Mouse (Mus musculus) R1 (cell line): ENCODE measurements around the gene Thbs4.
"Not testable (repeated sequence)": the region's sequence is repeated elsewhere in the genome, so short reads cannot be mapped to it uniquely, and the experiment has no call there.

Experiments
- DNase-seq: peaks from one replicate; pipeline ENCODE4 v3.0.0-alpha.2; 2018; ENCODE audit warnings: low read depth, low spot score

The Thbs4 gene

GRCm38 (mm10) chr13:92794462-92795214 lies at the start of gene Thbs4:
Thbs4 (minus strand) TSS chr13:92794818.
- DNase-seq, result no peak

DNA sequence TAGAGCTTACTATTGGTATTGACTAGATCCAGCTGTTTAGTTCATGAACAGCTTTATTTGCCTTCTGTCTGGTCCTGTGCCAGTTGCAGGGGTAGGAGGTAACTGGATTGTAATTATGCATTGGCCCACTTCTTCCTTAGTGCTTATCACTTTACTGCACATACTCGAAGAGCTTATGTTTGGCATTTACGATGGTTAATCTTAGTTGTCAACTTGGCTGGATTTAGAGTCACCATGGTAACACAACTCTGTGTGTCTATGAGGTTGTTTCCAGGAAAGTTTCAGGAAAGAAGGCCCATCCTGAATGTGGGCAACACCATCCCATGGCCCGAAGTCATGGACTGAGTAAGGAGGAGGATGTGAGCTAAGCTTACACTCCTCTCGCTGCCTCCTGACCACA lies 38.5 kb upstream of the Thbs4 start:
- no peak for DNase-seq

- no peak for DNase-seq
Observed at GRCm38 (mm10) chr13:92828820-92829219, 34.2 kb upstream of the Thbs4 start.

- DNase-seq, result no peak
Observed at GRCm38 (mm10) chr13:92817357-92817756, 22.7 kb upstream of the Thbs4 start.

DNA sequence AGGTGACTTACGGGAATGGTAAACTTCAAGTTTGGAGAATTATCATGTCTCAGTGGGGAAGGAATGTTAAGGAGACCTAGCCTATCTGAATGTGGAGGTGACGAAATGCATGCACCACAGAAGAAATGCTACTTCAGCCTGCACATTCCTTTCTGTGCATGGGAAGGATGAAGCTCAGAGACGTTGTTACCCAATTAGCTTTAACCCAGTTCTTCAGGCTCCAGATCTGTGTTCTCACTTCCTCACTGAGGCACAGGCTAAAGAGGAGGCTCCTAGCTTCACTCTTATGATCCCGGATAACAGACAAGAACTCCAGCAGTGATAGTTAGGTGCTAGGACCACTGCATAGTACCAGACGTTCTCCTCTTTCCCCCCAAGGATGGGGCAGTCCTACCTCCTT lies 21.7 kb upstream of the Thbs4 start:
- no peak for DNase-seq

GRCm38 (mm10) chr13:92810592-92810991 lies 16.0 kb upstream of the Thbs4 start:
- DNase-seq, result not testable (repeated sequence)

DNA sequence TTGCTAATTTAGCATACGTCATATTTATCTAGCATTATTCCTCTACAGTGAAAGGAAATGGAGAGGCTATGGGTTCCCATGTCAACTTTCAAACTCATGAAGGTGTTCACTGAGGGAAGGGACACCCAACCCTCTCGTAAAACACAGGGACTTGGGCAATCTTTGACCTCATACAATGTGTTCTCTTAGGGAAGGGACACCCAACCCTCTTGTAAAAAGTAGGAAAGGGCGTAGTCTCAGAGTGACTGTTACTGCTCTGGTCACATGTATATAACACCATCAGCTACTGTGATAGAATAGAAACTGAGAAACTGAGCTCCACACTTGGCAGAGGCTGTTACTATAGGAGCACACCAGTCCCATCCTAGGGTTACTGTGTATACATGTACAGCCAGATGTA lies 13.2 kb upstream of the Thbs4 start:
- no peak for DNase-seq

DNA sequence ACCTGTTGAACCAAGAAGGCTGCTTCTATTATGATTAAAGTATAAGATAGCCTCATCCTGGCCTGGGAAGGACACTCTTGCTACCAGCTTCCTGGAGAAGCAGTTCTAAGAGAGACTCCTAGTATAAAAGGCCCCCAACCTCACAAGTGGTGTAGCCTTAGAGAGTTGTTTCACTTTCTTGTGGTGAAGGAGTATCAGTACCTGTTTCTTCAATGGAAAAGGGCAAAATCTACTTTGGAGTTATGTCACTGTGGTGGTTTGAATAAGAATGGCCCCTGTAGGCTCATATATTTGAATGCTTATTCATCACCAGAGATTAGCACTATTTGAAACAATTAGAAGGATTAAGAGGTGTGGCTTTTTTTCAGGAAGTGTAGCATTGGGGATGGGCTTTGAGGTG lies 12.2 kb upstream of the Thbs4 start:
- no peak for DNase-seq

DNA sequence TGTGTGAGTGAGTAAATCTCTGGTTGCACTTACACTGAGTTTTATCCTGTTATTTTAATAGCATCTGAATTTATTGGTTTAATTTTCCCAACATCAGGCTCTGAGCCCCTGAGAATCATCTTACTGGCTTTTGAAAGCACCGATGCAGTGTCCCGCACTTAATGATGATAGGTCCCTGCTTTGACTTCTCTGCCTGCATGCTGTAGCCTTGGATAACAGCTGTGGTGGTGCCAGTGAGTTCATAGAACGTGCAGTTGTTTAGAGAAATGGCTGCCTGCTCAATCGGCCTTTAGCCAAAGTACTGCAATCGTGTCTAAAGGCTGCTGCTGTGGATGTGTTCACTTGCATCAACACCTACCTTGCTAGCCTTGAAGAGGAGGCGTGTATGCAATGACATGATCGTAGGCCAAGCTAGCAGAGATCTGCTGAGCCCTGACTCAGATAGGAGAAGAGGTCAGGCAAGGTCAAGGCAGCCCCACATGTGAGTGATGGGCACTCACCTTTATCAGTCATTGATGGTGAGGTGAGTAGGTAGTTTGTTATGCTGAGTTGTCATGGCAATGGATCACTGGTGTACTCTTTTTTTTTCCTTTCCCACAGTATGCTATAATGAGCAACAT lies 4.8 kb upstream of the Thbs4 start:
- no peak for DNase-seq

- no peak for DNase-seq
Observed at GRCm38 (mm10) chr13:92798830-92799229, 4.2 kb upstream of the Thbs4 start.

DNA sequence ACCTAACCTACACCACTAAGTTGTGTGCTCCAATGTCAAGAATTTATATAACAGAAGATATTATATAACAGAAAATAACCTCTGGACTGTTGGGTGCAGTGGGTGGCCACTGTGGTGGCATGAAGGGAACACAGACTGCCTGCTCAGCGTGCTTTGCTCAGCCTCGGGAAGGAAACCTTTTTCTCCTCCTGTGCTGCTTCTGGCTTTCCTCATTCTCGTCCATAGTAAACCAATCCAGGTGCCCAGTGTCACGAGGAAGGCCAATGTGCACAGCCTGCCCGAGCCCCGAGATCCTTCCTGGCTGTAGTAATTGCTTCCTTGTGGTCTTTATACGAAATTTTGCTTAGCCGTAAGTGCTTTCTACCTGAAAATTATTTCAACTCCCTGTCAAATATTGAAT lies 982 bp downstream of the Thbs4 start:
- DNase-seq, result no peak

- no peak for DNase-seq
Observed at GRCm38 (mm10) chr13:92791474-92791873, 3.1 kb downstream of the Thbs4 start.

GRCm38 (mm10) chr13:92784311-92784710 lies 10.3 kb downstream of the Thbs4 start:
- no peak for DNase-seq

GRCm38 (mm10) chr13:92783551-92783950 lies 11.1 kb downstream of the Thbs4 start:
- DNase-seq, result no peak

DNA sequence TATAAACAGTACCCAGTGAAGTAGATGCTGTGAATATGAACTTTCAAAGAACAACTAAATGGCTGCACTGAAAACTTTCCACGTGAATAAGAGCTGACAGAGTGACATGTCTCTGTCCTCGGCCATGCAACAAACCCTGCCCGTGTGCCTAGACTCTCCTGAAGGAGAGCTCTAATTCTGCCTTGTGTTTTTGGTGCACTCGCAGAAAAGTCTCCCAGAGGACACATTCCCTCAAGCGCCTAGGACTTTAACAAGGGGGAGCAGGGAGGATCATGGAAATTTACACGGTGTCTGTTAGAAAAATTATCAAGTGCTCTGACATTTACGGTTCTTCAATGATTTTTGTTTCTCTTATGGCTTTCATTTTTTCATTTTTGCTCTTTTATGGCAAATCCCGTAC lies 13.7 kb downstream of the Thbs4 start:
- DNase-seq, result no peak

DNA sequence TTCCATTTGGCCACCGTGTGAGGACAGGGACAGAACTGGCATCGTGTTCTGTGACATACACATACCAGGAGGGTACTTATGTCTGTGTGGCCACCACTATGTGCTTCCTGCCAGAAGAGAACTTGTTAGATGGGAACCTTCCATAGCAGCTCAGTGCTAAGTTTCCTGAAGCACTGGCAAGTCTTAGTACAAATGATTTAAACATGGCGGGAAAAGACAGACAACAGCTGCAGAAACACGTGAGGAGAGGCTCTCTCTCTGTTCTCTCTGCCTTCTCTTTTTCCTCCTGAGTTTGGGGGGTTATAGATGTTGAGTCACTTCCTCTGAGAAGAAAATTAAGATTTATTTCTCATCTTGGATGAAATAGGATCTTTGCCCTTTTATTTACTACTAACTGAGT lies 14.5 kb downstream of the Thbs4 start:
- DNase-seq, result no peak

GRCm38 (mm10) chr13:92778642-92779041 lies 16.0 kb downstream of the Thbs4 start:
- no peak for DNase-seq

DNA sequence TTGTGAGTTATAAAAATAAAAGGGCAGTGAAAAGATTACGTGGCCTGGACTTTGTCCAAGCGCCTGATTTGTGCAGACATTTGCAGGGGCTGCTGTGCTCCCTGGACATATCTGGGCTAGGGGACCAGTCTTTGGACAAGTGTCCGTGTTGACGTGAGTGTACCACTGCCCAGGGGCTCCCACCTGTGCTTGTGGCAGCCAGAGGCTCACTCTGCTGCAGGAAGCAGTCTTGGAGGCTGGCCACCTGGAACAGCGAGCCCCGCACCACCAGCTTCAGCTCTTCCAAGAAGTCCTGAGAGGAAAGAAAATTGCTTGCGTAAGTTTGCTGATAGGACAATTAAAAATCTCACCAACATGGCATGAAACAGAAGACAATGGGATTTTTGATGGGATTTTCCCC lies 18.7 kb downstream of the Thbs4 start:
- no peak for DNase-seq

- DNase-seq, result no peak
Observed at GRCm38 (mm10) chr13:92774887-92775286, 19.7 kb downstream of the Thbs4 start.

GRCm38 (mm10) chr13:92772500-92772899 lies 22.1 kb downstream of the Thbs4 start:
- DNase-seq, result no peak

DNA sequence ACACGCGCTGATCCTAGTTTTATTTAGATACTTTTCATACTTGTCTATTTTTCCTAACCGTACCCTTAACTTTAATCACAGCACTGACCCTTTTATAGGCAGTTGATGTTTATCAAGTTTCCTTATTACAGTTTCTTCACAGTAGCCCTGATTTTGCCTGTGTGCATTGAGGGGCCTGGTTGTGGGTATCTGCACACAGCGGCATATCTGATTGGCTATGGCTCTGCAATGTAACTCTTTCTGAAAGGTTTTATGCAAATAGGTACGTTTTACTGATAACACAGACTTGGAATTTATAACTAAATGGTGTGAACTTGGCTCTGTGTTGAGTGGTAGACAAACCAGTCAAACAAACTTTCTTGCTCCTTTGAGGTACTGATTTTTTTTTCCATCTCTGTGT lies 23.1 kb downstream of the Thbs4 start:
- DNase-seq, result no peak

GRCm38 (mm10) chr13:92765454-92766242 lies 29.0 kb downstream of the Thbs4 start:
- DNase-seq, result no peak

GRCm38 (mm10) chr13:92762322-92762721 lies 32.3 kb downstream of the Thbs4 start:
- no peak for DNase-seq
